Mouse (Mus musculus) retina, postnatal 1 day (tissue): ENCODE measurements at regions not wholly inside any gene's neighbourhood (a gene's known extent, or its start where the extent isn't known, plus 50 kb on each side); places are given as distances from the start of the nearest gene placed in this dataset.
"Not testable (repeated sequence)": the region's sequence is repeated elsewhere in the genome, so short reads cannot be mapped to it uniquely, and the experiment has no call there.

ENCODE experiments used
- DNase-seq: peaks from one replicate; pipeline ENCODE4 v3.0.0-alpha.2; 2012

- DNase-seq: peak; percentile 18
These were observed 64.1 kb downstream of the 9530068E07Rik start for GRCm38 (mm10) chr11:52460190-52460780.

GRCm38 (mm10) chr11:52471128-52471527 is 74.9 kb downstream of the 9530068E07Rik start:
- DNase-seq: not testable (repeated sequence)

GRCm38 (mm10) chr11:52480111-52480510 is 83.9 kb downstream of the 9530068E07Rik start:
- not testable (repeated sequence) for DNase-seq

GRCm38 (mm10) chr11:52480694-52481093 is 84.5 kb downstream of the 9530068E07Rik start:
- DNase-seq: not testable (repeated sequence)

GRCm38 (mm10) chr11:52483534-52483933 is 87.3 kb downstream of the 9530068E07Rik start:
- not testable (repeated sequence) for DNase-seq

- not testable (repeated sequence) for DNase-seq
These were observed 92.3 kb downstream of the 9530068E07Rik start for GRCm38 (mm10) chr11:52488538-52488937.

- DNase-seq: no peak
These were observed 97.1 kb downstream of the 9530068E07Rik start for GRCm38 (mm10) chr11:52493336-52493735.

GRCm38 (mm10) chr11:52496908-52497307 is 100.7 kb downstream of the 9530068E07Rik start:
- DNase-seq: no peak

GRCm38 (mm10) chr11:52502759-52503365 is 106.6 kb downstream of the 9530068E07Rik start:
- DNase-seq: no peak

GRCm38 (mm10) chr11:52511831-52512297 is 115.6 kb downstream of the 9530068E07Rik start:
- peak; percentile 30 for DNase-seq

GRCm38 (mm10) chr11:52517330-52517729 is 121.1 kb downstream of the 9530068E07Rik start:
- peak; percentile 29 for DNase-seq

- peak; percentile 56 for DNase-seq
These were observed 123.6 kb downstream of the 9530068E07Rik start for GRCm38 (mm10) chr11:52519877-52520276.

- DNase-seq: peak; percentile 77
These were observed 125.7 kb downstream of the 9530068E07Rik start for GRCm38 (mm10) chr11:52521879-52522278.

- no peak for DNase-seq
These were observed 126.2 kb downstream of the 9530068E07Rik start for GRCm38 (mm10) chr11:52522384-52522783.

GRCm38 (mm10) chr11:52523191-52523590 is 127.0 kb downstream of the 9530068E07Rik start:
- no peak for DNase-seq

- DNase-seq: no peak
These were observed 127.4 kb downstream of the 9530068E07Rik start for GRCm38 (mm10) chr11:52523671-52524070.

GRCm38 (mm10) chr11:52525446-52525845 is 129.2 kb downstream of the 9530068E07Rik start:
- DNase-seq: no peak

GRCm38 (mm10) chr11:52526306-52526705 is 130.1 kb downstream of the 9530068E07Rik start:
- no peak for DNase-seq

GRCm38 (mm10) chr11:52533379-52533778 is 137.2 kb downstream of the 9530068E07Rik start:
- peak; percentile 56 for DNase-seq

GRCm38 (mm10) chr11:52534586-52534985 is 138.4 kb downstream of the 9530068E07Rik start:
- no peak for DNase-seq

- DNase-seq: no peak
These were observed 140.0 kb downstream of the 9530068E07Rik start for GRCm38 (mm10) chr11:52536211-52536610.

- no peak for DNase-seq
These were observed 140.6 kb downstream of the 9530068E07Rik start for GRCm38 (mm10) chr11:52536841-52537240.

- DNase-seq: no peak
These were observed 141.7 kb downstream of the 9530068E07Rik start for GRCm38 (mm10) chr11:52537819-52538435.

- DNase-seq: no peak
These were observed 145.0 kb downstream of the 9530068E07Rik start for GRCm38 (mm10) chr11:52541210-52541609.
